Mouse (Mus musculus) heart, embryonic 11.5 days (tissue): ENCODE results near the gene Psg25. TPM values are rescaled to one million over a fixed set of nuclear protein-coding genes. Genes with fewer than 3 reads are reported as not detected.

Experiments
- ATAC-seq: fragments of 200-750 bp; cut with Nextera tagmentation; replicated peaks from 2 replicates; pipeline ENCODE4 v1.8.0; 2017; ENCODE audit warnings: moderate library complexity; ENCODE audit not compliant: insufficient number of reproducible peaks, low FRiP score, low TSS enrichment
- H3K27ac ChIP-seq: fragments of 300-500 bp; sonication (generic); 2 replicates; pipeline ENCODE4 v1.5.1; 2014; ENCODE audit warnings: mild to moderate bottlenecking, low read depth, low read length
- H3K27me3 ChIP-seq: fragments of 300-500 bp; sonication (generic); 2 replicates; pipeline ENCODE4 v1.6.1; 2014; ENCODE audit warnings: mild to moderate bottlenecking, low read length, mixed read lengths; ENCODE audit not compliant: control insufficient read depth, insufficient read depth
- H3K36me3 ChIP-seq: fragments of 300-500 bp; sonication (generic); 2 replicates; pipeline ENCODE4 v1.6.1; 2014; ENCODE audit warnings: mild to moderate bottlenecking, low read length, moderate library complexity, mixed read lengths; ENCODE audit not compliant: control insufficient read depth, insufficient read depth
- H3K4me1 ChIP-seq: fragments of 300-500 bp; sonication (generic); 2 replicates; pipeline ENCODE4 v1.6.1; 2014; ENCODE audit warnings: low read length; ENCODE audit not compliant: control insufficient read depth, insufficient read depth
- H3K4me2 ChIP-seq: fragments of 300-500 bp; sonication (generic); 2 replicates; pipeline ENCODE4 v1.6.1; 2014; ENCODE audit warnings: mild to moderate bottlenecking, moderate library complexity
- H3K4me3 ChIP-seq: fragments of 300-500 bp; sonication (generic); 2 replicates; pipeline ENCODE4 v1.5.1; 2014; ENCODE audit warnings: low read depth, low read length
- H3K9ac ChIP-seq: fragments of 300-500 bp; sonication (generic); 2 replicates; pipeline ENCODE4 v1.6.1; 2014; ENCODE audit warnings: mild to moderate bottlenecking, low read depth, low read length, moderate library complexity
- H3K9me3 ChIP-seq: fragments of 300-500 bp; sonication (generic); replicated peaks from 2 replicates; pipeline ENCODE4 v1.6.1; 2016; ENCODE audit warnings: low read length; ENCODE audit not compliant: control insufficient read depth
- WGBS: fragments of 180-500 bp; shearing (Covaris S2); extraction: QIAGEN DNeasy Blood & Tissue Kit; methylation state at CpG from one replicate; pipeline ENCODE4 v1.1.7; 2014; ENCODE audit not compliant: insufficient replicate concordance; 5-methylcytosine and 5-hydroxymethylcytosine counted together
- polyA plus RNA-seq: library from polyadenylated mRNA; unstranded; fragments of >200 nt; fragmentation: Nextera tagmentation; extraction: Ambion mirVana; gene quantifications from 2 replicates; pipeline ENCODE4 v1.2.1, GENCODE M21; 2014

The Psg25 gene
- polyA plus RNA-seq, 1 experiment from 2014 or later = 0.10 TPM

GRCm38 (mm10) chr7:18484077-18484476 lies 48.0 kb downstream of the Psg25 start, which contains the start of gene Psg26:
Gene Psg26 (minus strand): TSS chr7:18484177.
- no peak within 1 kb of the TSS for H3K4me2 ChIP-seq
- no peak within 1 kb of the TSS for H3K9ac ChIP-seq
- H3K27ac ChIP-seq = no peak within 1 kb of the TSS
- no peak within 1 kb of the TSS for H3K4me3 ChIP-seq
- H3K36me3 ChIP-seq = no peaks in the 10 kb centered on the region
- ATAC-seq = no peak
- WGBS = 77% methylated on average over 1 of the region's 1 CpGs
- no peaks in the 10 kb centered on the region for H3K4me1 ChIP-seq
- H3K27me3 ChIP-seq = no peaks in the 10 kb centered on the region
- H3K9me3 ChIP-seq = peaks cover 12% of the 10 kb centered on the region

Other genes starting within 250 kb of the Psg25 start
- not detected in 2 replicates for gene Psg18, start 177.3 kb downstream of the Psg25 start, polyA plus RNA-seq
- gene Psg28, start 100.2 kb downstream of the Psg25 start, polyA plus RNA-seq = not detected in 2 replicates
- gene Psg26, start 48.1 kb downstream of the Psg25 start, polyA plus RNA-seq = not detected in 2 replicates
- not detected in 2 replicates for gene Psg27, start 35.0 kb upstream of the Psg25 start, polyA plus RNA-seq
- gene Psg23, start 84.2 kb upstream of the Psg25 start, polyA plus RNA-seq = not detected in 2 replicates
- not detected in 2 replicates for gene Psg21, start 124.5 kb upstream of the Psg25 start, polyA plus RNA-seq
- gene Psg20, start 153.9 kb upstream of the Psg25 start, polyA plus RNA-seq = not detected in 2 replicates
- not detected in 2 replicates for gene Psg22, start 185.8 kb upstream of the Psg25 start, polyA plus RNA-seq